Mouse (Mus musculus) forebrain, embryonic 11.5 days (tissue): ENCODE measurements at regions not wholly inside any gene's neighbourhood (a gene's known extent, or its start where the extent isn't known, plus 50 kb on each side); places are given as distances from the start of the nearest gene placed in this dataset.

ENCODE experiments used
- ATAC-seq: fragments of 200-750 bp; cut with Nextera tagmentation; replicated peaks from 2 replicates; pipeline ENCODE4 v1.8.0; 2017; ENCODE audit warnings: moderate TSS enrichment; ENCODE audit not compliant: low FRiP score
- DNase-seq: peaks from one replicate; pipeline ENCODE4 v3.0.0-alpha.2; 2017; ENCODE audit warnings: low spot score
- H3K27ac ChIP-seq: fragments of 300-500 bp; sonication (generic); 2 replicates; pipeline ENCODE4 v1.5.1; 2014; ENCODE audit warnings: low read depth, low read length
- H3K27me3 ChIP-seq: fragments of 300-500 bp; sonication (generic); 2 replicates; pipeline ENCODE4 v1.6.1; 2014; ENCODE audit warnings: mild to moderate bottlenecking, low read length, mixed read lengths; ENCODE audit not compliant: control insufficient read depth, insufficient read depth
- H3K36me3 ChIP-seq: fragments of 300-500 bp; sonication (generic); 2 replicates; pipeline ENCODE4 v1.6.1; 2014; ENCODE audit warnings: mild to moderate bottlenecking, low read length, moderate library complexity, mixed read lengths; ENCODE audit not compliant: control insufficient read depth, insufficient read depth
- H3K4me1 ChIP-seq: fragments of 300-500 bp; sonication (generic); replicated peaks from 2 replicates; pipeline ENCODE4 v1.6.1; 2014; ENCODE audit warnings: low read length, mixed read lengths; ENCODE audit not compliant: control insufficient read depth, insufficient read depth
- H3K4me2 ChIP-seq: fragments of 300-500 bp; sonication (generic); 2 replicates; pipeline ENCODE4 v1.6.1; 2014; ENCODE audit warnings: low read depth, mild to moderate bottlenecking, low read length, moderate library complexity, mixed read lengths; ENCODE audit not compliant: severe bottlenecking
- H3K4me3 ChIP-seq: fragments of 300-500 bp; sonication (generic); 2 replicates; pipeline ENCODE4 v1.5.1; 2014; ENCODE audit warnings: low read depth, low read length
- H3K9ac ChIP-seq: fragments of 300-500 bp; sonication (generic); 2 replicates; pipeline ENCODE4 v1.6.1; 2014; ENCODE audit warnings: low read length
- H3K9me3 ChIP-seq: fragments of 300-500 bp; sonication (generic); 2 replicates; pipeline ENCODE4 v1.6.1; 2016; ENCODE audit warnings: low read length, mixed read lengths; ENCODE audit not compliant: control insufficient read depth
- WGBS: fragments of 180-500 bp; shearing (Covaris S2); extraction: QIAGEN DNeasy Blood & Tissue Kit; methylation state at CpG from one replicate; pipeline ENCODE4 v1.1.7; 2014; 5-methylcytosine and 5-hydroxymethylcytosine counted together

GRCm38 (mm10) chr3:18698106-18698505 is 749.9 kb downstream of the Cypt12 start:
- DNase-seq (no peak), ATAC-seq (no peak)
- Histone ChIP-seq H3K4me3 (no peak overlapping the region), H3K9ac (no peak overlapping the region), H3K36me3 (no peaks in the 10 kb centered on the region), H3K27me3 (no peaks in the 10 kb centered on the region), H3K27ac (no peak overlapping the region), H3K4me2 (no peak overlapping the region), H3K4me1 (no peaks in the 10 kb centered on the region), H3K9me3 (no peaks in the 10 kb centered on the region)

GRCm38 (mm10) chr3:18705165-18705564 is 757.0 kb downstream of the Cypt12 start:
- H3K9ac ChIP-seq: no peak overlapping the region
- no peak overlapping the region for H3K27ac ChIP-seq
- no peak for DNase-seq
- no peaks in the 10 kb centered on the region for H3K9me3 ChIP-seq
- H3K36me3 ChIP-seq: no peaks in the 10 kb centered on the region
- WGBS: 81% methylated on average over 6 of the region's 6 CpGs
- H3K4me1 ChIP-seq: no peaks in the 10 kb centered on the region
- H3K4me3 ChIP-seq: no peak overlapping the region
- no peak overlapping the region for H3K4me2 ChIP-seq
- ATAC-seq: no peak
- H3K27me3 ChIP-seq: no peaks in the 10 kb centered on the region

GRCm38 (mm10) chr3:18705756-18706155 is 757.5 kb downstream of the Cypt12 start:
- no peaks in the 10 kb centered on the region for H3K9me3 ChIP-seq
- DNase-seq (no peak), ATAC-seq (no peak)
- H3K36me3 ChIP-seq: no peaks in the 10 kb centered on the region
- no peak overlapping the region for H3K27ac ChIP-seq
- H3K27me3 ChIP-seq: no peaks in the 10 kb centered on the region
- no peaks in the 10 kb centered on the region for H3K4me1 ChIP-seq
- 79% methylated on average over 9 of the region's 9 CpGs for WGBS
- H3K4me3 ChIP-seq: no peak overlapping the region
- no peak overlapping the region for H3K4me2 ChIP-seq
- no peak overlapping the region for H3K9ac ChIP-seq

- ATAC-seq (no peak), DNase-seq (no peak)
- Histone ChIP-seq H3K4me2 (no peak overlapping the region), H3K4me1 (no peaks in the 10 kb centered on the region), H3K9ac (no peak overlapping the region), H3K36me3 (no peaks in the 10 kb centered on the region), H3K9me3 (no peaks in the 10 kb centered on the region), H3K4me3 (no peak overlapping the region), H3K27ac (no peak overlapping the region), H3K27me3 (no peaks in the 10 kb centered on the region)
These were observed 758.1 kb downstream of the Cypt12 start for GRCm38 (mm10) chr3:18706356-18706755.

- H3K9me3 ChIP-seq: no peaks in the 10 kb centered on the region
- H3K4me3 ChIP-seq: no peak overlapping the region
- H3K4me1 ChIP-seq: no peaks in the 10 kb centered on the region
- H3K27me3 ChIP-seq: no peaks in the 10 kb centered on the region
- no peaks in the 10 kb centered on the region for H3K36me3 ChIP-seq
- no peak overlapping the region for H3K9ac ChIP-seq
- DNase-seq (no peak), ATAC-seq (no peak)
- WGBS: 90% methylated on average over 3 of the region's 3 CpGs
- no peak overlapping the region for H3K27ac ChIP-seq
- H3K4me2 ChIP-seq: no peak overlapping the region
These were observed 759.5 kb downstream of the Cypt12 start for GRCm38 (mm10) chr3:18707730-18708129.

GRCm38 (mm10) chr3:18711661-18712060 is 763.5 kb downstream of the Cypt12 start:
- Histone ChIP-seq H3K36me3 (no peaks in the 10 kb centered on the region), H3K9ac (no peak overlapping the region), H3K27ac (no peak overlapping the region), H3K4me1 (no peaks in the 10 kb centered on the region), H3K9me3 (no peaks in the 10 kb centered on the region), H3K4me2 (no peak overlapping the region), H3K27me3 (no peaks in the 10 kb centered on the region), H3K4me3 (no peak overlapping the region)
- WGBS: 24% methylated on average over 1 of the region's 1 CpGs
- DNase-seq (no peak), ATAC-seq (no peak)

- DNase-seq (no peak), ATAC-seq (no peak)
- Histone ChIP-seq H3K9ac (no peak overlapping the region), H3K9me3 (no peaks in the 10 kb centered on the region), H3K4me1 (no peaks in the 10 kb centered on the region), H3K4me3 (no peak overlapping the region), H3K4me2 (no peak overlapping the region), H3K27ac (no peak overlapping the region), H3K27me3 (no peaks in the 10 kb centered on the region), H3K36me3 (no peaks in the 10 kb centered on the region)
- WGBS: 95% methylated on average over 7 of the region's 7 CpGs
These were observed 765.8 kb downstream of the Cypt12 start for GRCm38 (mm10) chr3:18713986-18714385.

GRCm38 (mm10) chr3:18714968-18715630 is 766.9 kb downstream of the Cypt12 start:
- Histone ChIP-seq H3K4me3 (no peak overlapping the region), H3K4me2 (no peak overlapping the region), H3K9me3 (no peaks in the 10 kb centered on the region), H3K9ac (no peak overlapping the region), H3K36me3 (no peaks in the 10 kb centered on the region), H3K27me3 (no peaks in the 10 kb centered on the region), H3K27ac (no peak overlapping the region), H3K4me1 (no peaks in the 10 kb centered on the region)
- DNase-seq: no peak
- ATAC-seq: no peak
- whole genome bisulfite sequencing: 96% methylated on average over 9 of the region's 9 CpGs

- no peak overlapping the region for H3K27ac ChIP-seq
- H3K4me3 ChIP-seq: no peak overlapping the region
- H3K9me3 ChIP-seq: no peaks in the 10 kb centered on the region
- 85% methylated on average over 5 of the region's 5 CpGs for WGBS
- DNase-seq (no peak), ATAC-seq (no peak)
- no peak overlapping the region for H3K9ac ChIP-seq
- no peak overlapping the region for H3K4me2 ChIP-seq
- no peaks in the 10 kb centered on the region for H3K4me1 ChIP-seq
- H3K27me3 ChIP-seq: no peaks in the 10 kb centered on the region
- no peaks in the 10 kb centered on the region for H3K36me3 ChIP-seq
These were observed 767.6 kb downstream of the Cypt12 start for GRCm38 (mm10) chr3:18715776-18716175.
